Mouse (Mus musculus): ENCODE data around the gene Espn. TPM values are rescaled to one million over a fixed set of nuclear protein-coding genes. Genes with fewer than 3 reads are reported as not detected.

Espn gene
- polyA plus RNA-seq, 1 experiment from 2014 or later = 1.3 TPM

DNA sequence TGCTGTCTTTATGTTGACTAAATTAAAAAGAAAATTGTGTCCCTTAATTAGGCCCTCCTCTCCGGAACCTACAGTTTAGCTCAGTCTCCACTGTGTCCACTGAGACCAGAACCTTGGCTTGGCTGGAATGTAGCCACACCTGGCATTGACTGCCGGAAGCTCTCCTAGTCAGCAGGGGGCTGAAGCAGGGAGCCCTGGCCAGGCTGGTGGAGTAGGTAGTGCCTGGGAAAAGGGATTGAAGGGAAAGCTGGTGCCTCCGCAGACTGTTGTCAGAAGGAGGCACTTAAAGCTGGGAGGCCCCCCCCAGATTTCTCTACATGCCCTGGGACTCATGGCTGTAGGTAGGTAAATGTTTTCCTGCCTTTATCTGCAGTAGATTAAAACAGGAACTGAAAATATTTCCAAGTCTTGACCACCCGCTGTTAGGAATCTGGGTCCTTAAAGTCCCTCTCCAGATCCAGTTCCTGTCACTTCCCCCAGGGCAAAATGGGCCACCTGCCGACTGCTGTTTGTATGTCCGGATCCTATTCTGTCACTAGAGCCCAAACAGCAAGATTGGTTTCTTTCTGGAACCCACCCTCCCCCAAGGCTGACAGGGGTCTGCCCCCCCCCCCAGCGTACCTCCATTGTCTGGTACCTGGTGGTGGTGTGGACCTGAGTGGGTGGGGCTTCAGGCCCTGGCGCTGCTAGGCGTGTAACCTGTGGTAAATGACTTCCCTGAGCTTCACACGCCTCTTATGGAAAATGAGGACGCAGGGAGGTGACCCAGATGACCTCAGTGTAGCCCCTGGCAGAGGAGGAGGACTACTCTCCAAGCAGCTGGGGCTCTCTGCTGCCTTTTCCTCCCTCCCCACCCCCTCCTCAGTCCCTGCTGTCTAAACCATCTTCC is 54.0 kb downstream of the Espn start:
- no peak for ATAC-seq
- no peak for DNase-seq (ENCODE audit: low read depth, low spot score)
- CTCF ChIA-PET = no interaction called here
- H3K27me3 ChIP-seq = no peaks in the 10 kb centered on the region
- in situ Hi-C loops (cut with MboI; ENCODE audit: low pct_unique_long_range_greater_than_20kb) = loop anchor here (5.0 kb wide), 1 partner anchor 66 kb away; no protein-coding TSS in a partner anchor
- POLR2A ChIA-PET = interaction anchor here (0.6 kb wide), 1 partner anchor 19 kb away, joined by 3 read pairs; no protein-coding TSS in a partner anchor
- no peak for TF ChIP-seq CTCF (IDR thresholded peaks at IDR 0.05)

DNA sequence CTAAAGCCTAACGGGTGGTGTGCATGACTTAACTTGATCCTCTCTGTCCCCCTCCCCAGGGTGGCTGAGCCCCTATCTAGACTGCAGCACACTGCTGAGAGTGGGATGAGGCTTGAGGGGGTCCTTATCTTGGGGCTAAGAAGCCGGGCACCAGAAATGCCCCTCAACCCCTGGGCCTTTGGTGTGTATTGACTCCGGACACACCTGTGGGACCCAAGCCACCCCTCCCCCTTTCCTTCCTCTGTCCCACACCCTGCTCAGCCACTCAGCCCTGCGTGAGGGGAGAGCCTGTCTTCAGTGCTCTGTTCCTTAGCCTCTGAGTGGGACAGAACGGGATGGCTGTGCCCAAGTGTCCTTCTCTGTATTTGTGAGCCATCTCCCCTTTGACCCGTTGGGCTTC is 55.2 kb downstream of the Espn start:
- DNase-seq (ENCODE audit: low read depth, low spot score) (no peak), ATAC-seq (no peak)
- in situ Hi-C loops (cut with MboI; ENCODE audit: low pct_unique_long_range_greater_than_20kb) = loop anchor here (5.0 kb wide), 1 partner anchor 65 kb away; no protein-coding TSS in a partner anchor
- CTCF ChIA-PET = interaction anchor here (0.9 to 1.1 kb wide), 2 partner anchors 50 to 58 kb away, joined by 3 read pairs; partner anchors contain the start of genes Nol9 and Tas1r1
- POLR2A ChIA-PET = no interaction called here
- H3K27me3 ChIP-seq = no peaks in the 10 kb centered on the region
- TF ChIP-seq CTCF (IDR thresholded peaks at IDR 0.05) = no peak

DNA sequence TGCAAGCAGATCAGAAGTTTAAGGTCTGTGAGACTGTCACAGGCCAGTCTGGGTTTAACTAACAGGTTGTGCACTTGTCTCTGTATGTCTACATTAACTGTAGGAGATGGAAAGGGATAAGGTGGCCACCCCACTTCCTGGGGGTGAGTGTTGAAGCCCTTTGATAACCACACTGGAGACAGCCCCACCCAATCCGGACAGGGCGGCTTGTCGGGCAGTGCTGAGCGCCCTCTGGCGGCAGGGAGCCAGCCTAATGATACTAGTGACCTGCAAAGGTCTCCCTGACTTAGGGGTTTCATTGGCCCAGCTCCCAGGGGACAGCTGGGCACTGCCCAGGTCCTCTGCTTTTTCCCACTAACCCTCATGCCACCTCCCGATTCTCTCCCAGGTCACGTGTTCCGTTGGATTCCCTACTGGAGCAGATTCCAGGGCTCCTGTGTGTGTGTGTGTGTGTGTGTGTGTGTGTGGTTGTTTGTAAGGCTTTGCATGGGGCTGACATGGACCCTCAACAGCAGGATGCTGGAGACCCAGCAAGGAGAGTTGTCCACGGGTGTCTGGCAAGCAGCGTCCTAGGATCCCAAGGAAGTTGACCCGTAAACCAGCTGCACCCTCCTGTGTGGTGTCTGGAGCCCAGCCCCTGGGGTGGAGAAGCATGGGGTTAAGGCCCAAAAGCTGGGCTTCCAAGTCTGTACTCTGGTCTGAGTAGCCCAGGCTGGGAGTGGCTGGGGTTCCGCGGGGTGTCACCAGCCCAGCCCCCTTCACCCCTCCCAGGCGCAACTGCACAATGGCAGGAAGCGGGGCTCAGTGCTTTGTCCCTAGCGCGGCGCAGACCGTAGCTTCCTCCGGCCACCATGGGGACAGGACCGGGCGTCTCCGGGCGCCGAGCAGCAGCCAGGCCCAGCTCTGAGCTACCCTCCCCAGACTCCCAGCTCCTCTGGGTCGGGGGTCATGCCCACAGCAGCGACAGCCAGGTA is 55.9 kb downstream of the Espn start:
- DNase-seq (ENCODE audit: low read depth, low spot score) (no peak), ATAC-seq (no peak)
- H3K27me3 ChIP-seq = no peaks in the 10 kb centered on the region
- in situ Hi-C loops (cut with MboI; ENCODE audit: low pct_unique_long_range_greater_than_20kb) = loop anchor here (5.0 kb wide), 1 partner anchor 64 kb away; no protein-coding TSS in a partner anchor
- TF ChIP-seq CTCF (IDR thresholded peaks at IDR 0.05) = no peak
- CTCF ChIA-PET = interaction anchor here (0.9 to 1.6 kb wide), 4 partner anchors 10 to 57 kb away, joined by 3 to 5 read pairs (median 4); partner anchors contain the start of genes Nol9 and Tas1r1
- POLR2A ChIA-PET = no interaction called here

DNA sequence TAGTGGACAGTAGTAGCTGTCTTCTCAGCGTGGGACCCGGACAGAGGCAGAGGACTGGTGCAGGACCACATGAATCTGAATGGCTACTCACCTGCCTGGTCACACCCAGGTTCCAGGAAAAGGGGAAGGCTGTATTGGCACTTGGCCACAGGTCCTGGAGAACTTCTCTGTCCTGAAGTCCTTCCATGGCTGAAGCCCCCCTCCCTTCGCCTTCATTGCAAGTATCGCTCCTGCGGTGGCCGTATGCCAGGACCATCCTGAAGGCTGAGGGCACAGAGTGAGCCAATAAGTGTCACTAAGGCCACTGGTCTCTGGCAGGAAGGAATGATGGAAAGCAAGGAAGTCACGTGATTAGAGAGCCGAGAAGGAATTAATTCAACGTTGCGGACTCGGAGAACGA is 57.9 kb downstream of the Espn start:
- no peak for TF ChIP-seq CTCF (IDR thresholded peaks at IDR 0.05)
- CTCF ChIA-PET = interaction anchor here (1.1 to 1.6 kb wide), 2 partner anchors 9 to 65 kb away, joined by 3 to 5 read pairs; no protein-coding TSS in a partner anchor
- in situ Hi-C loops (cut with MboI; ENCODE audit: low pct_unique_long_range_greater_than_20kb) = no loop called here

DNA sequence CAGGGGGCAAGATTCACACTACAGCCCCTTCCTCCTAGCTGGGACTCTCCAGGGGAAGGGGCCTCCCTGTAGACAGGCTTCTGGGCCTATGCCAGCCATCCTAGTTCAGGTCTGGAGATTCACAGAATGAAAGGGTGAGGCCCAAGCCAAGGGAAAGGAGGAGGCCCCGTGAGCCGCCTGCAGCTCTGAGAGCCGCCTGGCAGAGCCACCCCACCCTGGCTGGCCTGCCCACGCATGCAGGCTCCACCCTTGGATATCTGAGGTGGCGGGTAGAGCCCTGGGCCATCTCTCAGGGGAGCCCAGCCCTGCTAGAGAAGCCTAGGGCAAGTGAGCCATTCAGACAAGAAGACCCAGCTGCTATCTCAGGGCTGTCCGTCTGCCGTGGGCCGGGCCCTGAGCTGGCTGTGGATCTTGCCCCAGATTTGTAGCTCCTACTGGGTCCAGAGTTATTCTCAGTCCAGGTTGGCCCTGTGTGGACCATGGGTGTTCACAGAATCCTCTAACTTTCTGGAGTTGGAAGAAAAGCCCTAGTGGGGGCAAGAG is 59.3 kb downstream of the Espn start:
- in situ Hi-C loops (cut with MboI; ENCODE audit: low pct_unique_long_range_greater_than_20kb) = no loop called here
- TF ChIP-seq CTCF (IDR thresholded peaks at IDR 0.05) = no peak
- CTCF ChIA-PET = interaction anchor here (1.1 kb wide), 1 partner anchor 63 kb away, joined by 3 read pairs; no protein-coding TSS in a partner anchor
- H3K27me3 ChIP-seq = no peaks in the 10 kb centered on the region
- POLR2A ChIA-PET = no interaction called here
- no peak for DNase-seq (ENCODE audit: low read depth, low spot score)
- no peak for ATAC-seq

More for the DNA sequence above, 57.9 kb downstream of the Espn start:
- POLR2A ChIA-PET = interaction anchor here (0.6 kb wide), 1 partner anchor 9 kb away, joined by 3 read pairs; no protein-coding TSS in a partner anchor
- ATAC-seq (no peak), DNase-seq (ENCODE audit: low read depth, low spot score) (no peak)
- H3K27me3 ChIP-seq = no peaks in the 10 kb centered on the region

DNA sequence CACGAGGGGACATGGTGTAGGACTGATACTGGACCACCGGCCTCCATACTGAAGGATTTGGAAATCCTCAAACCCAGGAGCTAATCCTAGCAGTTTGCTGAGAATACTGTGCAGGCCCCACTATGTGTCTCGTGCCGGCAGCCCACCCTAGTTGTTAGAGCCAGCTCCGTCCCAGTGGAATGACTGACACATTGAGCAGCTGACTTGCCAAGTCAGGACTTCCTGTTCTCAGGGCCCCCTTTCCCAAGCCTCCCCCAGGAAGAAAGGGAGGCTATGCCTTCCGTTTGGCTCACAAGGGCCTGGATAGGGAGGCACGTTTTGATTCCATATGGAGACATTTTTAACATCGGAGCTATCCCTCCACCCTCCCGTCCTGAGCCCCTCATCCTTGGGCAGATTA is 62.0 kb downstream of the Espn start:
- in situ Hi-C loops (cut with MboI; ENCODE audit: low pct_unique_long_range_greater_than_20kb) = no loop called here
- DNase-seq (ENCODE audit: low read depth, low spot score) (no peak), ATAC-seq (no peak)
- H3K27me3 ChIP-seq = no peaks in the 10 kb centered on the region
- no peak for TF ChIP-seq CTCF (IDR thresholded peaks at IDR 0.05)
- CTCF ChIA-PET = no interaction called here
- POLR2A ChIA-PET = no interaction called here

DNA sequence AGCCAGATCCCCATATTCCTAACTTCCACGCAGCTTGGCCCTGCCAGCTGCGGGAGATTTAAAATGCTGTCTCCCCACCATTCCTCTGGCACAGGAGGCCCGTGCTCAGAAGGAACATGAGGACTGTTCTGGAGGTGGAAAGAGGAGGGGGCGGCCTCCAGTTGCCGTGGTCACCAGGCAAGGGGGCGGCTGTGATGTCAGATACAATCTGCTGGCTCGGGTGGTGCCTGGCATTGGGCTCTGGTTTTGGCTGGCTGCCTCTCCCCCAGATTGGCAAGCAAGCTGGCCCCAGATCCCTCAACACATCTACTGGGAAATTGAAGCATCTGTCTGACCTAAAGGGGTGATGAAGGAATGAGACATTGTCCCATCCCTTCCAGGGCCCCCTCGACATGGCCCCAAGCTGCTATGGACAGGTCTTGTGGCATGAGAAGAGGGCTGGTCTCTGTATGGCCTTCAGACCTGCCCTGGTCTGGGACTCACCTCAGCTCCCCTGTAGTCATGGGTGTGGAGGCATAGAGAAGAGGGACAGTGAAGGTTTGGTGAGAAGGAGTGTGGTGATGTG is 63.5 kb downstream of the Espn start:
- no peaks in the 10 kb centered on the region for H3K27me3 ChIP-seq
- in situ Hi-C loops (cut with MboI; ENCODE audit: low pct_unique_long_range_greater_than_20kb) = no loop called here
- ATAC-seq = no peak
- POLR2A ChIA-PET = interaction anchor here (0.5 kb wide), 1 partner anchor 388 kb away, joined by 3 read pairs; no protein-coding TSS in a partner anchor
- CTCF ChIA-PET = no interaction called here
- TF ChIP-seq CTCF (IDR thresholded peaks at IDR 0.05) = no peak
- DNase-seq (ENCODE audit: low read depth, low spot score) = no peak

DNA sequence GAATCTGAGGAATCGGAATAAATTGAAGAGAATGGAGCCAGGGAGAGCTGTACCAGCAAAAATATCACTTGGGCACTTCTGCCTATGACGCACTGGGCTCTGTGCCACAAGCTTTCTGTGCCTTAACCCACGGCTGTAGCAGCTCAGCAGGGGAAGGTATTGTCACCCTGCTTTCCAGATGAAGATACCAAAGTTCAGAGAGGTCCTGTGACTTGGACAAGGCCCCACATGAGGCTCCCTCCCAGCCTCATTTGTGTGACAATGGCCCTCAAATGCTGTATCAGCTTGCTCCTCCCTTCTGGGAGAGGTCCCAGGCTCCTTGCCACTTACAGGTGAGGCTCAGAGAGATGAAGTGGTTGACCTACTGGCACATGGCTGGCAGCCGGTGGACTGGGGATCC is 64.0 kb downstream of the Espn start:
- CTCF ChIA-PET = no interaction called here
- POLR2A ChIA-PET = interaction anchor here (0.5 to 0.8 kb wide), 2 partner anchors 29 to 389 kb away, joined by 3 read pairs; no protein-coding TSS in a partner anchor
- no peaks in the 10 kb centered on the region for H3K27me3 ChIP-seq
- DNase-seq (ENCODE audit: low read depth, low spot score) (no peak), ATAC-seq (no peak)
- in situ Hi-C loops (cut with MboI; ENCODE audit: low pct_unique_long_range_greater_than_20kb) = no loop called here
- no peak for TF ChIP-seq CTCF (IDR thresholded peaks at IDR 0.05)

DNA sequence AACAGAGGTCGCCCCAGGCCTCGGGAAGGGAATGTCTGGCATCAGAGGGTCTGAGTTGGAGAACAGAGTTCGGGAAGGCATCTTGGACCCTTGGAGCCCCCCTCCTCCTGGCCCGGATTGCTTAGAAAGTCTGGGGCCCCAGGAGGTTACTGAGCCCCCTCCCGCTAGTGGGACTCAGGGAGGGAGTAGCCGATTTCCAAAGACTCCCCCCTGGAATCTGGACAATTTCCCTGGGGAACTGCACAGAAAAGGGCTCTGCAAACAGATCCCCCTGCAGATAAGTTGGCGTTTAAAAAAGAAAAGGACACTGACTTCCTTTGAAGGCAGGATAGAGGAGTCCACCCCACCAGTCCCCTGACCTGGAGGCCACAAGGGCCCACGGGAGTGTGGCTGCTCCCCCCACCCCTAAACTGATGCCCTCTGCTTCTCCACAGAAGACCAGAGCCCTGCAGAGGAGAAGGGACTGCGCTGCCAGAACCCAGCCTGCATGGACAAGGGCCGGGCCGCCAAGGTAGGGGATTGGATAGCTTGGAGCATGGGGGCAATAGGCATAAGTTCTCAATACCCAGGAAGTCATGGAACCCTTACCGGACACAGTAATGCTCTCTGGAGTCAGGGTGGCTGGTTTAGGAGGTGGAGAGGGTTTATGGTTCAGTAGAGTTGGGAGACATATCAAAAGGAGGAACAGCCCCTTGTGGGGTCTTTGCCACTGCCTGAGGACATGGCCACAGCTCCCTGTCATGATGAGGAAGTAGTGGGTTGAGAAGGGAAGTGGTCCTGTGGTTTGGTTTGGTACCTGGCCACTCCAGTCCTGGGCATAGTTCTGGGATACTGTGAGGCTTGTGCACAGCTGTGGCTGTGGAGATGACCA is 64.7 kb downstream of the Espn start:
- ATAC-seq (peak; percentile 22), DNase-seq (ENCODE audit: low read depth, low spot score) (no peak)
- CTCF ChIA-PET = no interaction called here
- H3K27me3 ChIP-seq = no peaks in the 10 kb centered on the region
- TF ChIP-seq CTCF (IDR thresholded peaks at IDR 0.05) = no peak
- POLR2A ChIA-PET = interaction anchor here (0.8 to 1.2 kb wide), 2 partner anchors 28 to 48 kb away, joined by 3 read pairs; partner anchors contain the start of gene Nol9
- in situ Hi-C loops (cut with MboI; ENCODE audit: low pct_unique_long_range_greater_than_20kb) = no loop called here

Data from Patski (cell line).